Mouse (Mus musculus): Measurements from ENCODE around the gene Aldh9a1.

Aldh9a1 gene

GRCm38 (mm10) chr1:167350597-167351415, 1.0 kb downstream of the Aldh9a1 start:
- DNase-seq (ENCODE audit: low read depth, low spot score), result no peak

GRCm38 (mm10) chr1:167352403-167352802, 2.6 kb downstream of the Aldh9a1 start:
- no peak for DNase-seq (ENCODE audit: low read depth, low spot score)

GRCm38 (mm10) chr1:167357387-167357786, 7.6 kb downstream of the Aldh9a1 start:
- DNase-seq (ENCODE audit: low read depth, low spot score), result no peak

- no peak for DNase-seq (ENCODE audit: low read depth, low spot score)
Observed at GRCm38 (mm10) chr1:167358731-167359130, 8.9 kb downstream of the Aldh9a1 start.

GRCm38 (mm10) chr1:167360268-167360667, 10.5 kb downstream of the Aldh9a1 start:
- DNase-seq (ENCODE audit: low read depth, low spot score), result no peak

GRCm38 (mm10) chr1:167362819-167363218, 13.0 kb downstream of the Aldh9a1 start:
- no peak for DNase-seq (ENCODE audit: low read depth, low spot score)

- DNase-seq (ENCODE audit: low read depth, low spot score), result no peak
Observed at GRCm38 (mm10) chr1:167363322-167363721, 13.5 kb downstream of the Aldh9a1 start.

- DNase-seq (ENCODE audit: low read depth, low spot score), result no peak
Observed at GRCm38 (mm10) chr1:167365808-167366207, 16.0 kb downstream of the Aldh9a1 start.

GRCm38 (mm10) chr1:167366621-167367020, 16.8 kb downstream of the Aldh9a1 start:
- no peak for DNase-seq (ENCODE audit: low read depth, low spot score)

GRCm38 (mm10) chr1:167368018-167368417, 18.2 kb downstream of the Aldh9a1 start:
- no peak for DNase-seq (ENCODE audit: low read depth, low spot score)

GRCm38 (mm10) chr1:167368513-167368912, 18.7 kb downstream of the Aldh9a1 start:
- no peak for DNase-seq (ENCODE audit: low read depth, low spot score)

GRCm38 (mm10) chr1:167369905-167370304, 20.1 kb downstream of the Aldh9a1 start:
- peak; percentile 78 for DNase-seq (ENCODE audit: low read depth, low spot score)

GRCm38 (mm10) chr1:167372739-167373138, 22.9 kb downstream of the Aldh9a1 start:
- DNase-seq (ENCODE audit: low read depth, low spot score), result no peak

- DNase-seq (ENCODE audit: low read depth, low spot score), result no peak
Observed at GRCm38 (mm10) chr1:167374003-167374784, 24.4 kb downstream of the Aldh9a1 start.

- no peak for DNase-seq (ENCODE audit: low read depth, low spot score)
Observed at GRCm38 (mm10) chr1:167374942-167375341, 25.2 kb downstream of the Aldh9a1 start.

- DNase-seq (ENCODE audit: low read depth, low spot score), result no peak
Observed at GRCm38 (mm10) chr1:167378019-167378418, 28.2 kb downstream of the Aldh9a1 start.

- no peak for DNase-seq (ENCODE audit: low read depth, low spot score)
Observed at GRCm38 (mm10) chr1:167379751-167380150, 30.0 kb downstream of the Aldh9a1 start.

- no peak for DNase-seq (ENCODE audit: low read depth, low spot score)
Observed at GRCm38 (mm10) chr1:167380223-167380622, 30.4 kb downstream of the Aldh9a1 start.

GRCm38 (mm10) chr1:167381050-167382015, 31.5 kb downstream of the Aldh9a1 start:
- DNase-seq (ENCODE audit: low read depth, low spot score), result no peak

GRCm38 (mm10) chr1:167382316-167382715, 32.5 kb downstream of the Aldh9a1 start:
- no peak for DNase-seq (ENCODE audit: low read depth, low spot score)

- no peak for DNase-seq (ENCODE audit: low read depth, low spot score)
Observed at GRCm38 (mm10) chr1:167382763-167383162, 33.0 kb downstream of the Aldh9a1 start.

GRCm38 (mm10) chr1:167383178-167383577, 33.4 kb downstream of the Aldh9a1 start:
- no peak for DNase-seq (ENCODE audit: low read depth, low spot score)
